Mouse (Mus musculus) MEL-GATA-1-ER (cell line): ENCODE measurements at regions not wholly inside any gene's neighbourhood (a gene's known extent, or its start where the extent isn't known, plus 50 kb on each side); places are given as distances from the start of the nearest gene placed in this dataset.

ENCODE experiments used
- DNase-seq: peaks from one replicate; pipeline ENCODE4 v3.0.0-alpha.2; 2012; ENCODE audit warnings: low read depth; ENCODE audit errors: extremely low read depth

- no peak for DNase-seq
These were observed 197.2 kb downstream of the Arl4a start for GRCm38 (mm10) chr12:39840615-39841014.

GRCm38 (mm10) chr12:39840179-39840578 is 197.6 kb downstream of the Arl4a start:
- DNase-seq, result no peak

GRCm38 (mm10) chr12:39831079-39831478 is 206.7 kb downstream of the Arl4a start:
- no peak for DNase-seq

GRCm38 (mm10) chr12:39830530-39830929 is 207.3 kb downstream of the Arl4a start:
- DNase-seq, result no peak

GRCm38 (mm10) chr12:39822671-39823070 is 215.2 kb downstream of the Arl4a start:
- DNase-seq, result no peak

GRCm38 (mm10) chr12:39801536-39801935 is 236.3 kb downstream of the Arl4a start:
- DNase-seq, result no peak

GRCm38 (mm10) chr12:39797843-39798242 is 240.0 kb downstream of the Arl4a start:
- no peak for DNase-seq

GRCm38 (mm10) chr12:39796939-39797338 is 240.9 kb downstream of the Arl4a start:
- DNase-seq, result no peak

GRCm38 (mm10) chr12:39785026-39785425 is 252.8 kb downstream of the Arl4a start:
- DNase-seq, result no peak

- DNase-seq, result no peak
These were observed 253.3 kb downstream of the Arl4a start for GRCm38 (mm10) chr12:39784532-39784931.

- DNase-seq, result no peak
These were observed 261.7 kb downstream of the Arl4a start for GRCm38 (mm10) chr12:39776173-39776572.

- DNase-seq, result no peak
These were observed 270.8 kb downstream of the Arl4a start for GRCm38 (mm10) chr12:39766988-39767387.

- no peak for DNase-seq
These were observed 274.3 kb downstream of the Arl4a start for GRCm38 (mm10) chr12:39763529-39763928.

GRCm38 (mm10) chr12:39761946-39762345 is 275.9 kb downstream of the Arl4a start:
- DNase-seq, result no peak

- DNase-seq, result no peak
These were observed 276.5 kb downstream of the Arl4a start for GRCm38 (mm10) chr12:39761326-39761725.

GRCm38 (mm10) chr12:39757975-39758374 is 279.9 kb downstream of the Arl4a start:
- DNase-seq, result no peak

GRCm38 (mm10) chr12:39751850-39752249 is 286.0 kb downstream of the Arl4a start:
- DNase-seq, result no peak

GRCm38 (mm10) chr12:39742156-39743063 is 295.4 kb downstream of the Arl4a start:
- DNase-seq, result no peak

- DNase-seq, result no peak
These were observed 296.6 kb downstream of the Arl4a start for GRCm38 (mm10) chr12:39741051-39741847.

GRCm38 (mm10) chr12:39736966-39737365 is 300.9 kb downstream of the Arl4a start:
- no peak for DNase-seq

- no peak for DNase-seq
These were observed 301.5 kb downstream of the Arl4a start for GRCm38 (mm10) chr12:39736097-39736920.
